Mouse (Mus musculus): ENCODE measurements around the gene Ckap2l. TPM values are rescaled to one million over a fixed set of nuclear protein-coding genes. Genes with fewer than 3 reads are reported as not detected.

Ckap2l gene
- polyA plus RNA-seq, 1 experiment from 2014 or later: 65.9 TPM

- Histone ChIP-seq H3K4me1 (replicated peaks; ENCODE audit: control insufficient read depth, insufficient read depth, low read length) (no peaks in the 10 kb centered on the region), H3K27ac (ENCODE audit: low read depth, low read length) (no peak overlapping the region), H3K9me3 (ENCODE audit: control insufficient read depth, low read length) (no peaks in the 10 kb centered on the region), H3K36me3 (ENCODE audit: control insufficient read depth, insufficient read depth, low read length) (no peaks in the 10 kb centered on the region), H3K4me3 (ENCODE audit: low read depth, low read length) (no peak overlapping the region), H3K9ac (ENCODE audit: low read depth, low read length) (no peak overlapping the region), H3K27me3 (ENCODE audit: control insufficient read depth, insufficient read depth, low read length) (no peaks in the 10 kb centered on the region), H3K4me2 (replicated peaks; ENCODE audit: low read depth, low read length) (no peak overlapping the region)
- WGBS: 93% methylated on average over 2 of the region's 2 CpGs
- DNase-seq (ENCODE audit: low spot score): no peak
- no peak for ATAC-seq (ENCODE audit: low FRiP score)
These were observed 62.3 kb downstream of the Ckap2l start for GRCm38 (mm10) chr2:129234731-129235130.

GRCm38 (mm10) chr2:129233803-129234477, 63.1 kb downstream of the Ckap2l start:
- no peak for ATAC-seq (ENCODE audit: low FRiP score)
- no peak for DNase-seq (ENCODE audit: low spot score)
- WGBS: 49% methylated on average over 9 of the region's 9 CpGs
- H3K4me2 ChIP-seq (replicated peaks; ENCODE audit: low read depth, low read length): no peak overlapping the region
- H3K9me3 ChIP-seq (ENCODE audit: control insufficient read depth, low read length): no peaks in the 10 kb centered on the region
- no peaks in the 10 kb centered on the region for H3K36me3 ChIP-seq (ENCODE audit: control insufficient read depth, insufficient read depth, low read length)
- H3K9ac ChIP-seq (ENCODE audit: low read depth, low read length): no peak overlapping the region
- no peaks in the 10 kb centered on the region for H3K27me3 ChIP-seq (ENCODE audit: control insufficient read depth, insufficient read depth, low read length)
- H3K4me3 ChIP-seq (ENCODE audit: low read depth, low read length): no peak overlapping the region
- H3K27ac ChIP-seq (ENCODE audit: low read depth, low read length): no peak overlapping the region
- H3K4me1 ChIP-seq (replicated peaks; ENCODE audit: control insufficient read depth, insufficient read depth, low read length): no peaks in the 10 kb centered on the region

GRCm38 (mm10) chr2:129233218-129233617, 63.8 kb downstream of the Ckap2l start:
- H3K9ac ChIP-seq (ENCODE audit: low read depth, low read length): no peak overlapping the region
- H3K4me3 ChIP-seq (ENCODE audit: low read depth, low read length): no peak overlapping the region
- DNase-seq (ENCODE audit: low spot score): no peak
- H3K4me2 ChIP-seq (replicated peaks; ENCODE audit: low read depth, low read length): no peak overlapping the region
- no peaks in the 10 kb centered on the region for H3K9me3 ChIP-seq (ENCODE audit: control insufficient read depth, low read length)
- H3K27me3 ChIP-seq (ENCODE audit: control insufficient read depth, insufficient read depth, low read length): no peaks in the 10 kb centered on the region
- 100% methylated on average over 1 of the region's 1 CpGs for WGBS
- no peak for ATAC-seq (ENCODE audit: low FRiP score)
- H3K27ac ChIP-seq (ENCODE audit: low read depth, low read length): no peak overlapping the region
- H3K36me3 ChIP-seq (ENCODE audit: control insufficient read depth, insufficient read depth, low read length): no peaks in the 10 kb centered on the region
- H3K4me1 ChIP-seq (replicated peaks; ENCODE audit: control insufficient read depth, insufficient read depth, low read length): no peaks in the 10 kb centered on the region

- H3K27ac ChIP-seq (ENCODE audit: low read depth, low read length): no peak overlapping the region
- no peaks in the 10 kb centered on the region for H3K4me1 ChIP-seq (replicated peaks; ENCODE audit: control insufficient read depth, insufficient read depth, low read length)
- ATAC-seq (ENCODE audit: low FRiP score) (no peak), DNase-seq (ENCODE audit: low spot score) (no peak)
- H3K9me3 ChIP-seq (ENCODE audit: control insufficient read depth, low read length): no peaks in the 10 kb centered on the region
- WGBS: 84% methylated on average over 9 of the region's 9 CpGs
- no peaks in the 10 kb centered on the region for H3K27me3 ChIP-seq (ENCODE audit: control insufficient read depth, insufficient read depth, low read length)
- H3K4me2 ChIP-seq (replicated peaks; ENCODE audit: low read depth, low read length): no peak overlapping the region
- no peaks in the 10 kb centered on the region for H3K36me3 ChIP-seq (ENCODE audit: control insufficient read depth, insufficient read depth, low read length)
- no peak overlapping the region for H3K9ac ChIP-seq (ENCODE audit: low read depth, low read length)
- no peak overlapping the region for H3K4me3 ChIP-seq (ENCODE audit: low read depth, low read length)
These were observed 64.5 kb downstream of the Ckap2l start for GRCm38 (mm10) chr2:129232484-129232883.

- no peak overlapping the region for H3K4me2 ChIP-seq (replicated peaks; ENCODE audit: low read depth, low read length)
- WGBS: 67% methylated on average over 4 of the region's 4 CpGs
- H3K27me3 ChIP-seq (ENCODE audit: control insufficient read depth, insufficient read depth, low read length): no peaks in the 10 kb centered on the region
- H3K4me1 ChIP-seq (replicated peaks; ENCODE audit: control insufficient read depth, insufficient read depth, low read length): no peaks in the 10 kb centered on the region
- no peak overlapping the region for H3K4me3 ChIP-seq (ENCODE audit: low read depth, low read length)
- no peak for ATAC-seq (ENCODE audit: low FRiP score)
- H3K9ac ChIP-seq (ENCODE audit: low read depth, low read length): no peak overlapping the region
- no peak for DNase-seq (ENCODE audit: low spot score)
- no peaks in the 10 kb centered on the region for H3K36me3 ChIP-seq (ENCODE audit: control insufficient read depth, insufficient read depth, low read length)
- no peaks in the 10 kb centered on the region for H3K9me3 ChIP-seq (ENCODE audit: control insufficient read depth, low read length)
- no peak overlapping the region for H3K27ac ChIP-seq (ENCODE audit: low read depth, low read length)
These were observed 65.0 kb downstream of the Ckap2l start for GRCm38 (mm10) chr2:129232023-129232422.

GRCm38 (mm10) chr2:129229316-129229715, 67.7 kb downstream of the Ckap2l start:
- H3K4me3 ChIP-seq (ENCODE audit: low read depth, low read length): no peak overlapping the region
- ATAC-seq (ENCODE audit: low FRiP score) (no peak), DNase-seq (ENCODE audit: low spot score) (no peak)
- H3K36me3 ChIP-seq (ENCODE audit: control insufficient read depth, insufficient read depth, low read length): no peaks in the 10 kb centered on the region
- H3K4me1 ChIP-seq (replicated peaks; ENCODE audit: control insufficient read depth, insufficient read depth, low read length): no peaks in the 10 kb centered on the region
- H3K4me2 ChIP-seq (replicated peaks; ENCODE audit: low read depth, low read length): no peak overlapping the region
- no peaks in the 10 kb centered on the region for H3K9me3 ChIP-seq (ENCODE audit: control insufficient read depth, low read length)
- H3K27ac ChIP-seq (ENCODE audit: low read depth, low read length): no peak overlapping the region
- 96% methylated on average over 7 of the region's 7 CpGs for WGBS
- H3K27me3 ChIP-seq (ENCODE audit: control insufficient read depth, insufficient read depth, low read length): no peaks in the 10 kb centered on the region
- H3K9ac ChIP-seq (ENCODE audit: low read depth, low read length): no peak overlapping the region

GRCm38 (mm10) chr2:129228571-129228970, 68.4 kb downstream of the Ckap2l start:
- no peak overlapping the region for H3K4me3 ChIP-seq (ENCODE audit: low read depth, low read length)
- no peak for DNase-seq (ENCODE audit: low spot score)
- H3K9me3 ChIP-seq (ENCODE audit: control insufficient read depth, low read length): no peaks in the 10 kb centered on the region
- no peaks in the 10 kb centered on the region for H3K4me1 ChIP-seq (replicated peaks; ENCODE audit: control insufficient read depth, insufficient read depth, low read length)
- H3K4me2 ChIP-seq (replicated peaks; ENCODE audit: low read depth, low read length): no peak overlapping the region
- WGBS: 87% methylated on average over 4 of the region's 4 CpGs
- H3K36me3 ChIP-seq (ENCODE audit: control insufficient read depth, insufficient read depth, low read length): no peaks in the 10 kb centered on the region
- H3K27ac ChIP-seq (ENCODE audit: low read depth, low read length): no peak overlapping the region
- no peak overlapping the region for H3K9ac ChIP-seq (ENCODE audit: low read depth, low read length)
- ATAC-seq (ENCODE audit: low FRiP score): no peak
- no peaks in the 10 kb centered on the region for H3K27me3 ChIP-seq (ENCODE audit: control insufficient read depth, insufficient read depth, low read length)

- Histone ChIP-seq H3K9me3 (ENCODE audit: control insufficient read depth, low read length) (no peaks in the 10 kb centered on the region), H3K27ac (ENCODE audit: low read depth, low read length) (no peak overlapping the region), H3K9ac (ENCODE audit: low read depth, low read length) (no peak overlapping the region), H3K4me3 (ENCODE audit: low read depth, low read length) (no peak overlapping the region), H3K36me3 (ENCODE audit: control insufficient read depth, insufficient read depth, low read length) (no peaks in the 10 kb centered on the region), H3K4me1 (replicated peaks; ENCODE audit: control insufficient read depth, insufficient read depth, low read length) (no peaks in the 10 kb centered on the region), H3K4me2 (replicated peaks; ENCODE audit: low read depth, low read length) (no peak overlapping the region), H3K27me3 (ENCODE audit: control insufficient read depth, insufficient read depth, low read length) (no peaks in the 10 kb centered on the region)
- 72% methylated on average over 6 of the region's 7 CpGs for WGBS
- ATAC-seq (ENCODE audit: low FRiP score): no peak
- DNase-seq (ENCODE audit: low spot score): no peak
These were observed 69.3 kb downstream of the Ckap2l start for GRCm38 (mm10) chr2:129227709-129228108.

GRCm38 (mm10) chr2:129227011-129227529, 69.9 kb downstream of the Ckap2l start:
- Histone ChIP-seq H3K27ac (ENCODE audit: low read depth, low read length) (no peak overlapping the region), H3K4me1 (replicated peaks; ENCODE audit: control insufficient read depth, insufficient read depth, low read length) (no peaks in the 10 kb centered on the region)

More at GRCm38 (mm10) chr2:129227011-129227529, 69.9 kb downstream of the Ckap2l start:
- H3K4me3 ChIP-seq (ENCODE audit: low read depth, low read length): no peak overlapping the region
- no peaks in the 10 kb centered on the region for H3K36me3 ChIP-seq (ENCODE audit: control insufficient read depth, insufficient read depth, low read length)
- H3K9ac ChIP-seq (ENCODE audit: low read depth, low read length): no peak overlapping the region
- ATAC-seq (ENCODE audit: low FRiP score) (no peak), DNase-seq (ENCODE audit: low spot score) (no peak)
- H3K9me3 ChIP-seq (ENCODE audit: control insufficient read depth, low read length): no peaks in the 10 kb centered on the region
- no peak overlapping the region for H3K4me2 ChIP-seq (replicated peaks; ENCODE audit: low read depth, low read length)
- WGBS: 75% methylated on average over 7 of the region's 7 CpGs
- H3K27me3 ChIP-seq (ENCODE audit: control insufficient read depth, insufficient read depth, low read length): no peaks in the 10 kb centered on the region
